Mouse (Mus musculus) thymus, adult 2 months (tissue): ENCODE data around the gene Sema6c.

Experiments
- CTCF ChIP-seq: fragments of 200-500 bp; IDR thresholded peaks from 2 replicates; pipeline ENCODE4 v1.5.1; 2012; ENCODE audit warnings: mild to moderate bottlenecking, control low read depth, low read length, moderate library complexity, borderline replicate concordance; ENCODE audit not compliant: control insufficient read depth, poor library complexity, insufficient read depth; ENCODE audit errors: extremely low read depth
- POLR2A ChIP-seq: fragments of 200-500 bp; IDR thresholded peaks from 2 replicates; pipeline ENCODE4 v1.6.1; 2012; ENCODE audit warnings: mild to moderate bottlenecking, low read length, control low read depth, moderate library complexity; ENCODE audit not compliant: control insufficient read depth, poor library complexity, insufficient read depth; ENCODE audit errors: extremely low read depth

DNA sequence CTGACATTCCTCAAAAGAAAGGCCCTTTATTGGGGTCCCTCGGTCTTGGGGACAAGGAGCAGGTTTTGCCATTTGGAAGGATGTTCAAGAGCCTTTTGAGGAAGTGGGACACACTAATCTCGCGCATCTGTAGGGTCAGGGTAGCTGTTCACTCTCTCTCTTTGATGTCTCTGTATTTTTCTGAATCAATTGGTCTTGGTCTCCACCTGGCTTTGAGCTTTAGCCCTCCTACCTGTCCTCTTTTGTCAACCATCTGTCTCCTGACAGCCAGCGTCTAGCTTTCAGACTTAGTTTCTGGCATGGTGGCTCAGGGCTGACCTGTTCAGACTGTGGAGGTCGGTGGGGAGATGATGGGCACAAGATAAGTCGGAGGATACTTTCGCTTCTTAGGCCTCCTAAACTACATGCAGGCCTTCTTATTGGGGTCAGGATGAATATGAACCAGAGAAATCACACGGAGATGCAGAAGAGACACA, 708 bp upstream of the Sema6c start:
- TF ChIP-seq CTCF, result no peak
- no peak for TF ChIP-seq POLR2A
